Mouse (Mus musculus) brain, embryonic 14.5 days (tissue): ENCODE results near the gene Tmprss7. TPM values are rescaled to one million over a fixed set of nuclear protein-coding genes. Genes with fewer than 3 reads are reported as not detected.

ENCODE experiments used
- DNase-seq: peaks from one replicate; pipeline ENCODE4 v3.0.0-alpha.2; 2011; ENCODE audit warnings: low read depth
- CTCF ChIP-seq: fragments of 200-500 bp; IDR thresholded peaks from 2 replicates; pipeline ENCODE4 v1.5.1; 2012; ENCODE audit warnings: inconsistent platforms, mild to moderate bottlenecking, moderate library complexity, borderline replicate concordance; ENCODE audit not compliant: insufficient read depth, insufficient read length; ENCODE audit errors: extremely low read depth
- POLR2A ChIP-seq: fragments of 200-500 bp; IDR thresholded peaks from 2 replicates; pipeline ENCODE4 v1.6.1; 2012; ENCODE audit warnings: mild to moderate bottlenecking, inconsistent platforms, borderline replicate concordance; ENCODE audit not compliant: poor library complexity, insufficient read depth, insufficient read length, severe bottlenecking; ENCODE audit errors: extremely low read depth
- polyA plus RNA-seq: library from polyadenylated mRNA; depleted of rRNA; stranded (reverse); fragments of >200 nt; gene quantifications from 2 replicates; pipeline ENCODE4 v1.2.3, GENCODE M21; 2012

The Tmprss7 gene
- polyA plus RNA-seq, 1 experiment, result 1.5 TPM

GRCm38 (mm10) chr16:45658248-45658647, 35.2 kb downstream of the Tmprss7 start:
- TF ChIP-seq CTCF (no peak), POLR2A (no peak)
- no peak for DNase-seq

- TF ChIP-seq CTCF, result no peak
- no peak for TF ChIP-seq POLR2A
- DNase-seq, result no peak
These were observed 35.8 kb downstream of the Tmprss7 start for GRCm38 (mm10) chr16:45657574-45658159.

GRCm38 (mm10) chr16:45654465-45654864, 39.0 kb downstream of the Tmprss7 start:
- TF ChIP-seq CTCF (no peak), POLR2A (no peak)
- DNase-seq, result no peak

- no peak for DNase-seq
- TF ChIP-seq POLR2A, result no peak
- TF ChIP-seq CTCF, result no peak
These were observed 39.5 kb downstream of the Tmprss7 start, which contains the start of gene BC016579 for GRCm38 (mm10) chr16:45653934-45654332. Gene BC016579, minus strand, starts transcription at chr16:45654068.

GRCm38 (mm10) chr16:45653009-45653933, 40.2 kb downstream of the Tmprss7 start:
- DNase-seq, result no peak
- TF ChIP-seq CTCF, result no peak
- TF ChIP-seq POLR2A, result no peak

- DNase-seq, result no peak
These were observed 42.0 kb downstream of the Tmprss7 start for GRCm38 (mm10) chr16:45651497-45651896.

GRCm38 (mm10) chr16:45644380-45644779, 49.1 kb downstream of the Tmprss7 start:
- no peak for DNase-seq
- no peak for TF ChIP-seq CTCF
- TF ChIP-seq POLR2A, result no peak

More at GRCm38 (mm10) chr16:45651497-45651896, 42.0 kb downstream of the Tmprss7 start:
- TF ChIP-seq POLR2A (no peak), CTCF (no peak)

GRCm38 (mm10) chr16:45643944-45644343, 49.5 kb downstream of the Tmprss7 start:
- no peak for TF ChIP-seq POLR2A
- no peak for TF ChIP-seq CTCF
- no peak for DNase-seq

- no peak for DNase-seq
- TF ChIP-seq POLR2A (no peak), CTCF (no peak)
These were observed 52.2 kb downstream of the Tmprss7 start for GRCm38 (mm10) chr16:45641301-45641700.

- no peak for DNase-seq
- TF ChIP-seq CTCF (no peak), POLR2A (no peak)
These were observed 53.2 kb downstream of the Tmprss7 start for GRCm38 (mm10) chr16:45640070-45640762.

GRCm38 (mm10) chr16:45635826-45636225, 57.6 kb downstream of the Tmprss7 start:
- no peak for DNase-seq
- TF ChIP-seq CTCF (no peak), POLR2A (no peak)
